Mouse (Mus musculus) myocyte (in vitro differentiated cells): ENCODE results near the gene Cd163l1. TPM values are rescaled to one million over a fixed set of nuclear protein-coding genes. Genes with fewer than 3 reads are reported as not detected.

Source experiments
- H3K27me3 ChIP-seq: one replicate; pipeline ENCODE4 v1.6.1; 2011; ENCODE audit not compliant: control insufficient read depth, insufficient read depth, insufficient read length
- H3K36me3 ChIP-seq: one replicate; pipeline ENCODE4 v1.6.1; 2011; ENCODE audit not compliant: control insufficient read depth, insufficient read depth
- H3K4me2 ChIP-seq: one replicate; pipeline ENCODE4 v1.6.1; 2011; ENCODE audit warnings: low read depth, control low read depth
- H3K4me3 ChIP-seq: one replicate; pipeline ENCODE4 v1.5.1; 2011; ENCODE audit warnings: mild to moderate bottlenecking, control low read depth, moderate library complexity
- H3K79me2 ChIP-seq: one replicate; pipeline ENCODE4 v1.6.1; 2011; ENCODE audit not compliant: control insufficient read depth, insufficient read depth
- H3ac ChIP-seq: one replicate; pipeline ENCODE4 v1.6.1; 2011; ENCODE audit not compliant: control insufficient read depth, insufficient read length
- CEBPB ChIP-seq: IDR thresholded peaks from 2 replicates; pipeline ENCODE4 v1.6.1; 2011; ENCODE audit warnings: mild to moderate bottlenecking, moderate library complexity; ENCODE audit not compliant: poor library complexity, insufficient read depth, severe bottlenecking
- E2F4 ChIP-seq: IDR thresholded peaks from one replicate; pipeline ENCODE4 v1.6.1; 2011; ENCODE audit warnings: mild to moderate bottlenecking, control low read depth, moderate library complexity; ENCODE audit not compliant: insufficient read depth
- MAX ChIP-seq: IDR thresholded peaks from one replicate; pipeline ENCODE4 v1.6.1; 2011; ENCODE audit warnings: low read depth, mild to moderate bottlenecking, control low read depth
- MYOD1 ChIP-seq, 3 experiments: IDR thresholded peaks; one replicate each; pipeline ENCODE4 v1.6.1; 2011; ENCODE audit warnings: control low read depth in 2 of 3, low read depth in 2 of 3, mild to moderate bottlenecking in 2 of 3, moderate library complexity in 1 of 3; ENCODE audit not compliant: insufficient read length in 2 of 3, control insufficient read depth in 1 of 3
- MYOG ChIP-seq, 3 experiments: IDR thresholded peaks; one replicate each; pipeline ENCODE4 v1.6.1; 2011; ENCODE audit warnings: control low read depth in 2 of 3, low read depth in 2 of 3, mild to moderate bottlenecking in 2 of 3; ENCODE audit not compliant: insufficient read length in 2 of 3, control insufficient read depth in 1 of 3, insufficient read depth in 1 of 3
- POLR2A ChIP-seq: IDR thresholded peaks from one replicate; pipeline ENCODE4 v1.6.1; 2011; ENCODE audit warnings: low read depth, mild to moderate bottlenecking, control low read depth, moderate library complexity; ENCODE audit not compliant: insufficient read length
- POLR2AphosphoS2 ChIP-seq: IDR thresholded peaks from one replicate; pipeline ENCODE4 v1.6.1; 2011; ENCODE audit warnings: low read depth, control low read depth; ENCODE audit not compliant: insufficient read length
- REST ChIP-seq: IDR thresholded peaks from one replicate; pipeline ENCODE4 v1.6.1; 2011; ENCODE audit warnings: mild to moderate bottlenecking, control low read depth, moderate library complexity; ENCODE audit not compliant: insufficient read depth, insufficient read length
- SRF ChIP-seq: IDR thresholded peaks from one replicate; pipeline ENCODE4 v1.6.1; 2011; ENCODE audit warnings: low read depth; ENCODE audit not compliant: control insufficient read depth, insufficient read length
- TCF12 ChIP-seq: IDR thresholded peaks from one replicate; pipeline ENCODE4 v1.6.1; 2011; ENCODE audit warnings: mild to moderate bottlenecking, control low read depth; ENCODE audit not compliant: poor library complexity, insufficient read depth, severe bottlenecking
- TCF3 ChIP-seq: IDR thresholded peaks from one replicate; pipeline ENCODE4 v1.6.1; 2011; ENCODE audit warnings: low read depth, control low read depth; ENCODE audit not compliant: insufficient read length
- USF1 ChIP-seq: IDR thresholded peaks from one replicate; pipeline ENCODE4 v1.6.1; 2011; ENCODE audit warnings: low read depth, mild to moderate bottlenecking, control low read depth, moderate library complexity
- polyA plus RNA-seq: library from polyadenylated mRNA; unstranded; fragments of >200 nt; fragmentation: generic; extraction: Trizol; gene quantifications from one replicate; pipeline ENCODE4 v1.2.1, GENCODE M21; 2012; ENCODE audit warnings: missing spikeins

The Cd163l1 gene
- polyA plus RNA-seq, 1 experiment = not detected

DNA sequence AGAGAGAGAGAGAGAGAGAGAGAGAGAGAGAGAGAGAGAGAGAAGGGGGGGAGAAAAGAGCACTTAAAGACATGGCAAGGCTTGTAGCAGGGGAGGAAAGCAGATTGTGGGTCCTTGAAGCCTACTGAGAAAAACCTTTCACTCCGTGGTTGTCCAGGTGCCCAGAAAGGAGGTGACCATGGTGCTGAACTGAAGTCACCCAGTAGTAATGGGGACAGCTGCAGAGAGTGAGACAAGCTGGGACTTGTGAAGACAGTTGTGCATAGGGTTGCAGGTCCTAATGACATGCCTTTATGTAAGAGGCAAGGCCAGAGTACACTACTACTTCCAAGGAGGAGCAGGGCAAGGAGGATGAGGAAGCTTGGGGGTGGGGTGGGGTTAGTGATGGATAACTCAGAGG lies 1.2 kb downstream of the Cd163l1 start:
- Histone ChIP-seq H3K4me3 (no peak overlapping the region), H3ac (no peak overlapping the region), H3K36me3 (no peaks in the 10 kb centered on the region), H3K79me2 (no peaks in the 10 kb centered on the region), H3K4me2 (no peak overlapping the region), H3K27me3 (no peaks in the 10 kb centered on the region)
- peak; percentile 70 for TF ChIP-seq REST
- TF ChIP-seq MYOG (IDR thresholded peaks at IDR 0.05; ENCODE audit: control insufficient read depth in 1 of 3, insufficient read depth in 1 of 3, insufficient read length in 2 of 3, low read depth in 2 of 3) = no peak

DNA sequence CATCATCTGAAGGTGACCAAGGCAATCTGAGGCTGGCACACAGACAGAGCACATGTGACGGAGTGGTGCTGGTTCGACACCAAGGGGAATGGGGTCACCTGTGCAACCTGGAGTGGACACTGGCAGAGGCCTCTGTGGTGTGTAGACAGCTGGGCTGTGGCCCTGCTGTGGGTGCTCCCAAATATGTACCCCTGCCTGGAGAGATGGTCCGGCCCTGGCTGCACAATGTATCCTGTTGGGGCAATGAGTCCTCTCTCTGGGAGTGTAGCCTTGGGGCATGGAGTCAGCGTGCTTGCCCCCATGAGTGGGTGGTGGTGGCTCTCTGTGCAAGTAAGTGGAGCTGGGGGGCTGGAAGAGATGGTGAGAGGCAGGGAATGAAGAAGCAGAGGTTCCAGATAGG lies 2.3 kb downstream of the Cd163l1 start:
- TF ChIP-seq MAX = no peak
- TF ChIP-seq TCF3 = no peak
- no peak for TF ChIP-seq POLR2A
- no peak for TF ChIP-seq USF1
- H3K27me3 ChIP-seq = no peaks in the 10 kb centered on the region
- H3ac ChIP-seq = no peak overlapping the region
- no peaks in the 10 kb centered on the region for H3K36me3 ChIP-seq
- H3K79me2 ChIP-seq = no peaks in the 10 kb centered on the region
- H3K4me3 ChIP-seq = no peak overlapping the region
- H3K4me2 ChIP-seq = no peak overlapping the region

DNA sequence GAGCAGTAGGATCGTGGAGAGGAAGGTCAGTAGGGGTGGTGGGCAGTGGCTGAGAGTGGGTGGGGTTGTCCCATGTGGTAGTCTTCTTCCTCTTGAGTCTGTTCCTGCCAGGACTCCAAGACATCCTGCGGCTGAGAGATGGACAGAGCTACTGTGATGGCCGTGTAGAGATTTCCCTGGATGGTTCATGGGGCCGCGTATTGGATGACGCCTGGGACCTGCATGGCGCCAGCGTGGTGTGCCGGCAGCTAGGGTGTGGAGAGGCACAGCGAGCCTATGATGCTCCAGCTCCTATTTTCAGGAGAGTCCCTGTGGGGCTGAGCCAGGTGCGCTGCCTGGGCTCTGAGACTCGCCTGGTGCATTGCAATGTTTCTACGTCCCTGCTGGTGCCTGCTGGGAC lies 6.1 kb downstream of the Cd163l1 start:
- Histone ChIP-seq H3K36me3 (no peaks in the 10 kb centered on the region), H3ac (no peak overlapping the region)

DNA sequence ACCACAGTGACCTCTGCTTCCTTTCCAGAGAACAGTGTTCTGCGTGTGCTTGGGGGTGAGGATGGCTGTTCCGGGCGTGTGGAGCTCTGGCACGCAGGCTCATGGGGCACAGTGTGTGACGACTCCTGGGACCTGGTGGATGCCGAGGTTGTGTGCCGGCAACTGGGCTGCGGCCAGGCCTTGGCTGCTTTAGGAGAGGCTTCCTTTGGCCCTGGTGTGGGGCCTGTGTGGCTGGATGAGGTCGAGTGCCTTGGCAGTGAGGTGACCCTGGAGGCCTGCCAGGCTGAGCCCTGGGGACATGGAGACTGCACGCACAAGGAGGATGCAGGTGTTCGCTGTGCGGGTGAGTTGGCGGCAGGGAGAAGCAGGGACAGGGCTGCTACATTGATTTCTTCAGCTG lies 10.4 kb downstream of the Cd163l1 start:
- Histone ChIP-seq H3ac (no peak overlapping the region), H3K36me3 (no peaks in the 10 kb centered on the region), H3K4me2 (no peak overlapping the region), H3K4me3 (no peak overlapping the region), H3K79me2 (no peaks in the 10 kb centered on the region), H3K27me3 (no peaks in the 10 kb centered on the region)
- no peak for TF ChIP-seq POLR2A
- TF ChIP-seq TCF12 = no peak
- TF ChIP-seq SRF = no peak
- no peak for TF ChIP-seq MYOG (IDR thresholded peaks at IDR 0.05; ENCODE audit: control insufficient read depth in 1 of 3, insufficient read depth in 1 of 3, insufficient read length in 2 of 3, low read depth in 2 of 3)
- no peak for TF ChIP-seq CEBPB
- no peak for TF ChIP-seq USF1
- TF ChIP-seq MYOD1 (IDR thresholded peaks at IDR 0.05; ENCODE audit: control insufficient read depth in 1 of 3, insufficient read length in 2 of 3, low read depth in 2 of 3) = no peak

More for the DNA sequence above, 6.1 kb downstream of the Cd163l1 start:
- no peaks in the 10 kb centered on the region for H3K79me2 ChIP-seq
- no peak for TF ChIP-seq E2F4
- TF ChIP-seq TCF3 = no peak
- no peak for TF ChIP-seq MAX
- no peaks in the 10 kb centered on the region for H3K27me3 ChIP-seq
- no peak overlapping the region for H3K4me2 ChIP-seq
- no peak overlapping the region for H3K4me3 ChIP-seq

GRCm38 (mm10) chr7:140231026-140231425 lies 13.0 kb downstream of the Cd163l1 start:
- Histone ChIP-seq H3ac (no peak overlapping the region), H3K27me3 (no peaks in the 10 kb centered on the region), H3K4me3 (no peak overlapping the region), H3K36me3 (no peaks in the 10 kb centered on the region), H3K79me2 (no peaks in the 10 kb centered on the region), H3K4me2 (no peak overlapping the region)
- TF ChIP-seq USF1 (no peak), POLR2AphosphoS2 (no peak), CEBPB (no peak), TCF3 (no peak), E2F4 (no peak)

GRCm38 (mm10) chr7:140233696-140234095 lies 15.6 kb downstream of the Cd163l1 start:
- H3K27me3 ChIP-seq = no peaks in the 10 kb centered on the region
- no peak overlapping the region for H3K4me3 ChIP-seq
- no peaks in the 10 kb centered on the region for H3K36me3 ChIP-seq
- no peak overlapping the region for H3ac ChIP-seq
- H3K79me2 ChIP-seq = no peaks in the 10 kb centered on the region
- H3K4me2 ChIP-seq = no peak overlapping the region
- TF ChIP-seq E2F4 = no peak
- TF ChIP-seq TCF3 = no peak
- TF ChIP-seq MYOD1 (IDR thresholded peaks at IDR 0.05; ENCODE audit: control insufficient read depth in 1 of 3, insufficient read length in 2 of 3, low read depth in 2 of 3) = no peak
- no peak for TF ChIP-seq USF1
- no peak for TF ChIP-seq CEBPB
- TF ChIP-seq MAX = no peak
- TF ChIP-seq TCF12 = no peak
- no peak for TF ChIP-seq POLR2AphosphoS2
- TF ChIP-seq POLR2A = no peak
- no peak for TF ChIP-seq MYOG (IDR thresholded peaks at IDR 0.05; ENCODE audit: control insufficient read depth in 1 of 3, insufficient read depth in 1 of 3, insufficient read length in 2 of 3, low read depth in 2 of 3)
- no peak for TF ChIP-seq REST
- TF ChIP-seq SRF = no peak
